Mouse (Mus musculus): ENCODE data around the gene Gm29797. TPM values are rescaled to one million over a fixed set of nuclear protein-coding genes. Genes with fewer than 3 reads are reported as not detected.

The Gm29797 gene
- polyA plus RNA-seq, 1 experiment from 2014 or later: not detected

GRCm38 (mm10) chr2:181670285-181670912 is 13.6 kb downstream of the Gm29797 start:
- no peak for ATAC-seq (ENCODE audit: low FRiP score, low TSS enrichment)
- Histone ChIP-seq H3K4me2 (ENCODE audit: low read length) (peak overlapping the region; percentile 52), H3K9me3 (ENCODE audit: control insufficient read depth, low read length) (no peaks in the 10 kb centered on the region), H3K4me3 (replicated peaks; ENCODE audit: low read depth, low read length) (peak overlapping the region; percentile 28), H3K27me3 (ENCODE audit: control insufficient read depth, insufficient read depth, low read length) (peaks cover 54% of the 10 kb centered on the region), H3K9ac (replicated peaks; ENCODE audit: low read length) (peak overlapping the region; percentile 10; the same call in 1 of the 2 replicates), H3K36me3 (ENCODE audit: control insufficient read depth, insufficient read depth, low read length) (no peaks in the 10 kb centered on the region), H3K4me1 (ENCODE audit: control insufficient read depth, insufficient read depth, low read length) (0 out of 2 replicates have a peak, but pooled peaks cover 4% of the 10 kb centered on the region), H3K27ac (replicated peaks; ENCODE audit: low read depth, low read length) (0 out of 2 replicates have a peak overlapping the region, but pooled peaks have one; percentile 13)
- DNase-seq: no peak
- 3% methylated on average over 56 of the region's 56 CpGs for WGBS

GRCm38 (mm10) chr2:181670913-181671311 is 14.1 kb downstream of the Gm29797 start:
- WGBS: 1% methylated on average over 41 of the region's 41 CpGs
- no peak overlapping the region for H3K27ac ChIP-seq (replicated peaks; ENCODE audit: low read depth, low read length)
- no peaks in the 10 kb centered on the region for H3K9me3 ChIP-seq (ENCODE audit: control insufficient read depth, low read length)
- H3K4me2 ChIP-seq (ENCODE audit: low read length): peak overlapping the region; percentile 52
- ATAC-seq (ENCODE audit: low FRiP score, low TSS enrichment) (no peak), DNase-seq (peak; percentile 42)
- peak overlapping the region; percentile 10; the same call in 1 of the 2 replicates for H3K9ac ChIP-seq (replicated peaks; ENCODE audit: low read length)
- H3K4me1 ChIP-seq (ENCODE audit: control insufficient read depth, insufficient read depth, low read length): 0 out of 2 replicates have a peak, but pooled peaks cover 9% of the 10 kb centered on the region
- H3K36me3 ChIP-seq (ENCODE audit: control insufficient read depth, insufficient read depth, low read length): no peaks in the 10 kb centered on the region
- peak overlapping the region; percentile 28 for H3K4me3 ChIP-seq (replicated peaks; ENCODE audit: low read depth, low read length)
- H3K27me3 ChIP-seq (ENCODE audit: control insufficient read depth, insufficient read depth, low read length): peaks cover 54% of the 10 kb centered on the region

DNA sequence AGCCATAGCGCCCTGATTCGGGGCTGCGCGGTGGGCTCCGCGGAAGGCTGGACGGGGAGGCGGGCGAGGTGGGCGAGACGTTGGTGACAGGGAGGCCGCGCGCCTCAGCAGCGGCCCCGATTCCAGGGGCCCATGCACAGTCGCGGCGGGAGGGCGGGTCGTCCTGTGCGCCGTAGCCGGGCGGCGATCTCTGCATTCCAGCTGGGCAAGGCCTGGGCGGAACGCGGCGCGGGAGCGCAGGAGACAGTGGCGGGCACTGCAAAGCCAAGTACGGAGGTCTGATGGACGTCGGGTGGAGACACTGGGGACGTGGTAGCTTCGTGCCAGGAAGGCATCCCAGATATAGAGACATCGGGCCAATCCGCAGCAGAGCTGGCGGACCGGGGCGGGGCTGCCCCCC is 14.5 kb downstream of the Gm29797 start, which contains the start of gene Sox18:
Gene Sox18 (minus strand): TSS at position 315 of the 400 bp plus-strand sequence.
- ATAC-seq (ENCODE audit: low FRiP score, low TSS enrichment) (no peak), DNase-seq (peak; percentile 27)
- Histone ChIP-seq H3K4me1 (ENCODE audit: control insufficient read depth, insufficient read depth, low read length) (0 out of 2 replicates have a peak, but pooled peaks cover 9% of the 10 kb centered on the region), H3K9ac (replicated peaks; ENCODE audit: low read length) (peak within 1 kb of the TSS; percentile 10; the same call in 1 of the 2 replicates), H3K27ac (replicated peaks; ENCODE audit: low read depth, low read length) (0 out of 2 replicates have a peak within 1 kb of the TSS, but pooled peaks have one; percentile 13), H3K4me2 (ENCODE audit: low read length) (peak within 1 kb of the TSS; percentile 52), H3K4me3 (replicated peaks; ENCODE audit: low read depth, low read length) (peak within 1 kb of the TSS; percentile 28), H3K36me3 (ENCODE audit: control insufficient read depth, insufficient read depth, low read length) (no peaks in the 10 kb centered on the region), H3K9me3 (ENCODE audit: control insufficient read depth, low read length) (no peaks in the 10 kb centered on the region), H3K27me3 (ENCODE audit: control insufficient read depth, insufficient read depth, low read length) (peaks cover 54% of the 10 kb centered on the region)
- WGBS: under 1% methylated on average over 43 of the region's 43 CpGs

GRCm38 (mm10) chr2:181671984-181672383 is 15.2 kb downstream of the Gm29797 start:
- ATAC-seq (ENCODE audit: low FRiP score, low TSS enrichment) (no peak), DNase-seq (no peak)
- H3K27me3 ChIP-seq (ENCODE audit: control insufficient read depth, insufficient read depth, low read length): peaks cover 54% of the 10 kb centered on the region
- no peak overlapping the region for H3K4me2 ChIP-seq (ENCODE audit: low read length)
- H3K27ac ChIP-seq (replicated peaks; ENCODE audit: low read depth, low read length): no peak overlapping the region
- 23% methylated on average over 7 of the region's 7 CpGs for WGBS
- no peak overlapping the region for H3K4me3 ChIP-seq (replicated peaks; ENCODE audit: low read depth, low read length)
- 0 out of 2 replicates have a peak, but pooled peaks cover 9% of the 10 kb centered on the region for H3K4me1 ChIP-seq (ENCODE audit: control insufficient read depth, insufficient read depth, low read length)
- no peaks in the 10 kb centered on the region for H3K9me3 ChIP-seq (ENCODE audit: control insufficient read depth, low read length)
- H3K36me3 ChIP-seq (ENCODE audit: control insufficient read depth, insufficient read depth, low read length): no peaks in the 10 kb centered on the region
- H3K9ac ChIP-seq (replicated peaks; ENCODE audit: low read length): no peak overlapping the region

- WGBS: 36% methylated on average over 1 of the region's 1 CpGs
- no peak for ATAC-seq (ENCODE audit: low FRiP score, low TSS enrichment)
- Histone ChIP-seq H3K4me2 (ENCODE audit: low read length) (no peak overlapping the region), H3K36me3 (ENCODE audit: control insufficient read depth, insufficient read depth, low read length) (no peaks in the 10 kb centered on the region), H3K4me3 (replicated peaks; ENCODE audit: low read depth, low read length) (no peak overlapping the region), H3K9ac (replicated peaks; ENCODE audit: low read length) (no peak overlapping the region), H3K27ac (replicated peaks; ENCODE audit: low read depth, low read length) (no peak overlapping the region), H3K27me3 (ENCODE audit: control insufficient read depth, insufficient read depth, low read length) (peaks cover 48% of the 10 kb centered on the region), H3K4me1 (ENCODE audit: control insufficient read depth, insufficient read depth, low read length) (0 out of 2 replicates have a peak, but pooled peaks cover 9% of the 10 kb centered on the region), H3K9me3 (ENCODE audit: control insufficient read depth, low read length) (no peaks in the 10 kb centered on the region)
- DNase-seq: no peak
Observed at GRCm38 (mm10) chr2:181673501-181673900, 16.7 kb downstream of the Gm29797 start.

DNA sequence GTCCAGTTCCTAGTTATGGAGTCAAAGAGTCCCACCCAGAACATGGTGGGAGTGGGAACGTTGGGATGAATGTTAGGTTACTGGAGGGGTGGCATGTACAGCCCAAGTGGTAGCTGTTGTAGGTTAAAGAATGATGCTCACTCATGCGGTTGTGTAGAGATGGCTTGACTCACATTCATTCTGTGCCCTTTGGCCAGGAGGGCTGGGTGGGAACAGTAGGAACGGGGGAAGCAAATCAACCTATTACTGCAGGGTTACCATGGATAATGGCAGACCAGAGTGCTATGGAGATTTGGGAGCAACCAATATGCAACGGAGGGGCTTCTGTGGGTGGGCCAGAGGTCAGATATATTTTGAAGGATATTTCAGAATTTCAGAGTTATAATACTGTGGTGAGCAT is 18.1 kb downstream of the Gm29797 start:
- ATAC-seq (ENCODE audit: low FRiP score, low TSS enrichment) (no peak), DNase-seq (no peak)
- no peaks in the 10 kb centered on the region for H3K36me3 ChIP-seq (ENCODE audit: control insufficient read depth, insufficient read depth, low read length)
- H3K4me3 ChIP-seq (replicated peaks; ENCODE audit: low read depth, low read length): no peak overlapping the region
- H3K4me2 ChIP-seq (ENCODE audit: low read length): no peak overlapping the region
- no peak overlapping the region for H3K27ac ChIP-seq (replicated peaks; ENCODE audit: low read depth, low read length)
- H3K27me3 ChIP-seq (ENCODE audit: control insufficient read depth, insufficient read depth, low read length): peaks cover 37% of the 10 kb centered on the region
- H3K4me1 ChIP-seq (ENCODE audit: control insufficient read depth, insufficient read depth, low read length): 0 out of 2 replicates have a peak, but pooled peaks cover 9% of the 10 kb centered on the region
- no peaks in the 10 kb centered on the region for H3K9me3 ChIP-seq (ENCODE audit: control insufficient read depth, low read length)
- no peak overlapping the region for H3K9ac ChIP-seq (replicated peaks; ENCODE audit: low read length)
- WGBS: 73% methylated on average over 4 of the region's 4 CpGs

GRCm38 (mm10) chr2:181675454-181675853 is 18.6 kb downstream of the Gm29797 start:
- no peak for ATAC-seq (ENCODE audit: low FRiP score, low TSS enrichment)
- Histone ChIP-seq H3K9ac (replicated peaks; ENCODE audit: low read length) (no peak overlapping the region; the same call in 1 of the 2 replicates), H3K27ac (replicated peaks; ENCODE audit: low read depth, low read length) (no peak overlapping the region), H3K27me3 (ENCODE audit: control insufficient read depth, insufficient read depth, low read length) (peaks cover 32% of the 10 kb centered on the region), H3K9me3 (ENCODE audit: control insufficient read depth, low read length) (no peaks in the 10 kb centered on the region), H3K4me3 (replicated peaks; ENCODE audit: low read depth, low read length) (0 out of 2 replicates have a peak overlapping the region, but pooled peaks have one; percentile 5), H3K36me3 (ENCODE audit: control insufficient read depth, insufficient read depth, low read length) (no peaks in the 10 kb centered on the region), H3K4me1 (ENCODE audit: control insufficient read depth, insufficient read depth, low read length) (0 out of 2 replicates have a peak, but pooled peaks cover 9% of the 10 kb centered on the region), H3K4me2 (ENCODE audit: low read length) (peak overlapping the region; percentile 29)
- DNase-seq: peak; percentile 63
- 3% methylated on average over 14 of the region's 14 CpGs for WGBS

DNA sequence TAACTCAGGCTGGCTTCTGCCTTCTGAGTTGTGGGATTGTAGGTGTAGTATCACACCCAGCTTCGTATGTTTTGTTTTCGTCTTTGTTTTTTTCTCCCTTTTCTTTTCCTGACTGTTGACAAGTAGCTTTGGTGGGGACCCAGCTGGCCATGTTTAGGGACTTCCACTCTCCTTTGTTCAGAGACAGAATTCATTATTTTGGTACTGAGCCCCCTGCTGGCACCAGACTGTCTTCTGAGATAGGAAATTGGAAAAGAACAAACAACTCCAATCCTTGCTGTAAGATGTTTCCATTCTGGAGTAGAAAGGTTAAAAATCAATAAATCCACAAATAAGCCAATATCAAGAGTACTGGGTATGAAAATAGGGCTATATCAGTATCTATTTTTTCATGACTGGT is 19.6 kb downstream of the Gm29797 start:
- peak; percentile 70 for DNase-seq

More for the DNA sequence above, 19.6 kb downstream of the Gm29797 start:
- Histone ChIP-seq H3K27me3 (ENCODE audit: control insufficient read depth, insufficient read depth, low read length) (peaks cover 22% of the 10 kb centered on the region), H3K4me3 (replicated peaks; ENCODE audit: low read depth, low read length) (no peak overlapping the region), H3K4me2 (ENCODE audit: low read length) (no peak overlapping the region), H3K27ac (replicated peaks; ENCODE audit: low read depth, low read length) (no peak overlapping the region), H3K9ac (replicated peaks; ENCODE audit: low read length) (no peak overlapping the region), H3K9me3 (ENCODE audit: control insufficient read depth, low read length) (no peaks in the 10 kb centered on the region), H3K4me1 (ENCODE audit: control insufficient read depth, insufficient read depth, low read length) (peaks cover 14% of the 10 kb centered on the region; the same call in 1 of the 2 replicates), H3K36me3 (ENCODE audit: control insufficient read depth, insufficient read depth, low read length) (no peaks in the 10 kb centered on the region)
- 43% methylated on average over 2 of the region's 2 CpGs for WGBS
- no peak for ATAC-seq (ENCODE audit: low FRiP score, low TSS enrichment)

Data from midbrain, embryonic 14.5 days (tissue).